Mouse (Mus musculus): ENCODE data around the gene Abcc12. TPM values are rescaled to one million over a fixed set of nuclear protein-coding genes. Genes with fewer than 3 reads are reported as not detected.

The Abcc12 gene
- total and polyA plus RNA-seq, 2 experiments from 2014 or later = 0.57 to 0.62 TPM

- no peak overlapping the region for H3K4me3 ChIP-seq (ENCODE audit: low read depth, low read length)
- H3K4me1 ChIP-seq (ENCODE audit: insufficient read depth) = no peaks in the 10 kb centered on the region
- ATAC-seq (no peak), DNase-seq (no peak)
- H3K27ac ChIP-seq (ENCODE audit: low read depth, low read length) = no peak overlapping the region
- WGBS = 88% methylated on average over 6 of the region's 6 CpGs
- TF ChIP-seq CTCF (IDR thresholded peaks at IDR 0.05; ENCODE audit: low read depth) = no peak
- H3K27me3 ChIP-seq (ENCODE audit: insufficient read depth, low read length) = no peaks in the 10 kb centered on the region
- H3K9me3 ChIP-seq (ENCODE audit: low read length) = no peaks in the 10 kb centered on the region
- no peak overlapping the region for H3K9ac ChIP-seq
- H3K4me2 ChIP-seq (ENCODE audit: low read depth) = no peak overlapping the region
- no peaks in the 10 kb centered on the region for H3K36me3 ChIP-seq (ENCODE audit: insufficient read depth)
These were observed 34.7 kb upstream of the Abcc12 start for GRCm38 (mm10) chr8:86615095-86615769.

- Histone ChIP-seq H3K4me3 (ENCODE audit: low read depth, low read length) (no peak overlapping the region), H3K27ac (ENCODE audit: low read depth, low read length) (no peak overlapping the region), H3K4me1 (ENCODE audit: insufficient read depth) (no peaks in the 10 kb centered on the region), H3K36me3 (ENCODE audit: insufficient read depth) (no peaks in the 10 kb centered on the region), H3K27me3 (ENCODE audit: insufficient read depth, low read length) (no peaks in the 10 kb centered on the region), H3K9ac (no peak overlapping the region), H3K4me2 (ENCODE audit: low read depth) (no peak overlapping the region), H3K9me3 (ENCODE audit: low read length) (no peaks in the 10 kb centered on the region)
- no peak for TF ChIP-seq CTCF (IDR thresholded peaks at IDR 0.05; ENCODE audit: low read depth)
- DNase-seq = no peak
- 86% methylated on average over 2 of the region's 2 CpGs for WGBS
- no peak for ATAC-seq
These were observed 33.3 kb upstream of the Abcc12 start for GRCm38 (mm10) chr8:86613798-86614197.

- H3K9me3 ChIP-seq (ENCODE audit: low read length) = no peaks in the 10 kb centered on the region
- no peaks in the 10 kb centered on the region for H3K27me3 ChIP-seq (ENCODE audit: insufficient read depth, low read length)
- H3K9ac ChIP-seq = no peak overlapping the region
- DNase-seq (no peak), ATAC-seq (no peak)
- WGBS = 85% methylated on average over 3 of the region's 3 CpGs
- H3K36me3 ChIP-seq (ENCODE audit: insufficient read depth) = no peaks in the 10 kb centered on the region
- no peaks in the 10 kb centered on the region for H3K4me1 ChIP-seq (ENCODE audit: insufficient read depth)
- no peak overlapping the region for H3K4me3 ChIP-seq (ENCODE audit: low read depth, low read length)
- TF ChIP-seq CTCF (IDR thresholded peaks at IDR 0.05; ENCODE audit: low read depth) = no peak
- no peak overlapping the region for H3K4me2 ChIP-seq (ENCODE audit: low read depth)
- no peak overlapping the region for H3K27ac ChIP-seq (ENCODE audit: low read depth, low read length)
These were observed 24.2 kb upstream of the Abcc12 start for GRCm38 (mm10) chr8:86604676-86605075.

- 51% methylated on average over 2 of the region's 2 CpGs for WGBS
- Histone ChIP-seq H3K27ac (ENCODE audit: low read depth, low read length) (no peak overlapping the region), H3K9ac (no peak overlapping the region), H3K4me3 (ENCODE audit: low read depth, low read length) (no peak overlapping the region), H3K4me2 (ENCODE audit: low read depth) (no peak overlapping the region), H3K9me3 (ENCODE audit: low read length) (no peaks in the 10 kb centered on the region), H3K27me3 (ENCODE audit: insufficient read depth, low read length) (no peaks in the 10 kb centered on the region), H3K36me3 (ENCODE audit: insufficient read depth) (no peaks in the 10 kb centered on the region), H3K4me1 (ENCODE audit: insufficient read depth) (no peaks in the 10 kb centered on the region)
- ATAC-seq (no peak), DNase-seq (no peak)
- TF ChIP-seq CTCF (IDR thresholded peaks at IDR 0.05; ENCODE audit: low read depth) = no peak
These were observed 22.7 kb upstream of the Abcc12 start for GRCm38 (mm10) chr8:86603174-86603573.

DNA sequence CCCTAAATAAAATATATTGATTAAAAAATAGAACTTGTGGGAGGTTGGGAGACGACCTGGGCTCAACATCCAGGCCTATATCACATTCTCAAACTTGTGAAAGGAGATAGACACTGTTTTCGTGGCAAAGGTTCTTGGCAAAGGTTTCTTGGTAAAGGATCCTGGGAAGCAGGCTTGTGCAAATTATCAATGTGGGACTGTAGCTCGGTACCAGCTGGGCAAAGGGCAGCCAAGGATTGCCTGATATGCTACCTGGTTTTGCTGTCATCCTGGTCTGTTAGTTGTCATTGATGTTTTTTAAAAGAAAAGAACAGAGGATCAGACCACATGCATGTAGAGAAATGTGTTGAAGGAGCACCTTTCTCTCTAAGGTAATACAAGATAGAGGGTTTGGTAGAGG is 19.8 kb upstream of the Abcc12 start:
- H3K4me3 ChIP-seq (ENCODE audit: low read depth, low read length) = no peak overlapping the region

GRCm38 (mm10) chr8:86599299-86599698 is 18.8 kb upstream of the Abcc12 start:
- H3K9me3 ChIP-seq (ENCODE audit: low read length) = no peaks in the 10 kb centered on the region
- H3K9ac ChIP-seq = no peak overlapping the region
- H3K27ac ChIP-seq (ENCODE audit: low read depth, low read length) = no peak overlapping the region
- H3K4me1 ChIP-seq (ENCODE audit: insufficient read depth) = no peaks in the 10 kb centered on the region
- H3K4me3 ChIP-seq (ENCODE audit: low read depth, low read length) = no peak overlapping the region
- WGBS = 89% methylated on average over 6 of the region's 6 CpGs
- no peak overlapping the region for H3K4me2 ChIP-seq (ENCODE audit: low read depth)
- TF ChIP-seq CTCF (IDR thresholded peaks at IDR 0.05; ENCODE audit: low read depth) = no peak
- no peaks in the 10 kb centered on the region for H3K36me3 ChIP-seq (ENCODE audit: insufficient read depth)
- H3K27me3 ChIP-seq (ENCODE audit: insufficient read depth, low read length) = no peaks in the 10 kb centered on the region
- ATAC-seq (no peak), DNase-seq (no peak)

More for the DNA sequence above, 19.8 kb upstream of the Abcc12 start:
- Histone ChIP-seq H3K9ac (no peak overlapping the region), H3K36me3 (ENCODE audit: insufficient read depth) (no peaks in the 10 kb centered on the region), H3K27me3 (ENCODE audit: insufficient read depth, low read length) (no peaks in the 10 kb centered on the region), H3K9me3 (ENCODE audit: low read length) (no peaks in the 10 kb centered on the region), H3K27ac (ENCODE audit: low read depth, low read length) (no peak overlapping the region), H3K4me2 (ENCODE audit: low read depth) (no peak overlapping the region), H3K4me1 (ENCODE audit: insufficient read depth) (no peaks in the 10 kb centered on the region)
- 74% methylated on average over 3 of the region's 3 CpGs for WGBS
- TF ChIP-seq CTCF (IDR thresholded peaks at IDR 0.05; ENCODE audit: low read depth) = no peak
- no peak for ATAC-seq
- no peak for DNase-seq

DNA sequence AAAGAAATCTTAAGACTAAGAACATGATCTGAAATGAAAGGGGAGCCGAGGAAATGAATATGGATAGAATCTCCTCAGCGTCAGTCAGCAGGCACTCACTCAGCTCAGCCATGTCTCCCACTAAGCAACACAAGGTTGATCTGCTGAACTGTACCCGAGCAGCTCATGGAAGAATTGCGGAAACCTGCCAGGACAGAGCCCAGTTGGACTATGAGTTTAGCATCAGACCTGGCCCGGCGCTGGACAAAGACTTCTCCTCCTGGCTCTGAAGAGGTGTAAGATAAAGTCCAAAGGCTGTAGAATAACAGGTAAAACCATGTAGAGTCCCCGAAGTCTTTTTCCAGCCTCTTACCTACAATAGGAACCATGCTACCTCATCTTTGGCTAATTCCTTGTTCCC is 17.2 kb upstream of the Abcc12 start:
- 90% methylated on average over 7 of the region's 7 CpGs for WGBS
- no peak overlapping the region for H3K4me2 ChIP-seq (ENCODE audit: low read depth)
- no peak overlapping the region for H3K4me3 ChIP-seq (ENCODE audit: low read depth, low read length)
- no peak for TF ChIP-seq CTCF (IDR thresholded peaks at IDR 0.05; ENCODE audit: low read depth)
- no peak overlapping the region for H3K27ac ChIP-seq (ENCODE audit: low read depth, low read length)
- no peaks in the 10 kb centered on the region for H3K27me3 ChIP-seq (ENCODE audit: insufficient read depth, low read length)
- ATAC-seq (no peak), DNase-seq (no peak)
- H3K9ac ChIP-seq = no peak overlapping the region
- H3K36me3 ChIP-seq (ENCODE audit: insufficient read depth) = no peaks in the 10 kb centered on the region
- H3K4me1 ChIP-seq (ENCODE audit: insufficient read depth) = no peaks in the 10 kb centered on the region
- H3K9me3 ChIP-seq (ENCODE audit: low read length) = no peaks in the 10 kb centered on the region
